Mouse (Mus musculus) adipocyte (in vitro differentiated cells): Measurements from ENCODE around the gene Icosl.
"Not testable (repeated sequence)": the region's sequence is repeated elsewhere in the genome, so short reads cannot be mapped to it uniquely, and the experiment has no call there.

Experiments
- DNase-seq: peaks from one replicate; pipeline ENCODE4 v3.0.0-alpha.2; 2016; ENCODE audit warnings: low spot score

Icosl gene

DNA sequence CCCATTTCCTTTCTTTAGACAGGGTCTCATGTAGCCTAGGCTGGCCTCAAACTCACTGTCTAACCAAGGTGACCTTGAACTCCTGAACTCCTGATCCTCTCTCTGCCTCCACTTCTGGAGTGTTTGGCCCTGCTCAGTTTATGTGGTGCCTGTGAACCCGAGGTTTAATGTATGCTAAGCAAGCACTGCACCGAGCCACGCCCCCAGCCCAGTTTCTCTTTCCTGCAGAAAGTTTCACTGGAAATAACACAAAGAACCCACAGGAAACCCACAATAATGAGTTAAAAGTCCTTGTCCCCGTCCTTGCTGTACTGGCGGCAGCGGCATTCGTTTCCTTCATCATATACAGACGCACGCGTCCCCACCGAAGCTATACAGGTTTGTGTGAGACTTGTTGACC is 5.9 kb downstream of the Icosl start:
- no peak for DNase-seq

- DNase-seq = no peak
Measured at GRCm38 (mm10) chr10:78077862-78078261, 8.8 kb downstream of the Icosl start.

DNA sequence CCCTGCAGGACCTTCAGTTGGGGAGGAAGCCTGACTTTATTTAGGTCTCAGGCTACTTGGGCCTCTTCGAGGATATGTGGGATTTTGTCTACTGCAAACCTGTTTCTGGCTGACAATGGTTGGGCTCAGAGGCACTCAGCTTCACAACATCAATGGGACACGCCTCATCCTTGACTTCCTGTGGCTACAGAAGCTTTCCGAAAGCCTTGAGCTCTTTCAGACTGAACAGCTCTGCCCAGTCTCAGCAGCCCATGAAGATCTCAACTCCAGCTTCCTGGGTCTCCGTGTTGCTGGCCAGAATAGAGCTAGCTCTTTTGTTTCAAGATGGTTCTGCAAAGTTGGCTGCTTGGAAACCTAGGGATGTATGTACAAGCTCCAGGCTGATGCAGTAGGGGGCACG is 9.2 kb downstream of the Icosl start:
- no peak for DNase-seq

DNA sequence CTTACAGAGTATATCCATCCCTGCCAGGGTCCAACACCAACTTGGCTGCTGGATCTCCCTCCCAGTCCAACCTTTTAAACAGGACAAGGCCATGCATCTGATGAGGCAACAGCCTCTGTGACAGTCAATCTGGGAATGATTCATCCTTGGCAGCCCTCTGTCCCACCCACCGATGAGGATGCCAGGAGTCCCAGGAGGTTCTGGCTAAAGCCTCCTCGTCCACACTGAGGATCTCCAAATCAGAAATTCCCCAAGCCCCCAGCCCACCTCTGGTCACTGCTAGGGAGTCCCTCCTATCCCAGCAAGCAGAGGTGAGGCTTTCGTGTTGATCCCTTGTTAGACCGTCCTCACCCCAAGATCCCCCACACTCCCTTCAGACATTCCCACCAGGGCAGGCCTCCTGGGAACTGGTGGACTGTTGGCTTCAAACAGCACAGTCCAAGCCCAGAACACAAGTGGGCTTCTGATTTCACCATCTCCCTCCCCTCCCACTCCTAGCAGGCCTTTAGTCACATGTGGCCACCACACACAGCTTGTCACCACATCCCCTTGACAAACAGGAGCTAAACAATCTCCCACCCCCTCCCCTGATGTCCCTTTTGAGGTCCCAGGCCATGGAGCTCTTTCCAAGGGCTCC is 11.0 kb downstream of the Icosl start:
- no peak for DNase-seq

DNA sequence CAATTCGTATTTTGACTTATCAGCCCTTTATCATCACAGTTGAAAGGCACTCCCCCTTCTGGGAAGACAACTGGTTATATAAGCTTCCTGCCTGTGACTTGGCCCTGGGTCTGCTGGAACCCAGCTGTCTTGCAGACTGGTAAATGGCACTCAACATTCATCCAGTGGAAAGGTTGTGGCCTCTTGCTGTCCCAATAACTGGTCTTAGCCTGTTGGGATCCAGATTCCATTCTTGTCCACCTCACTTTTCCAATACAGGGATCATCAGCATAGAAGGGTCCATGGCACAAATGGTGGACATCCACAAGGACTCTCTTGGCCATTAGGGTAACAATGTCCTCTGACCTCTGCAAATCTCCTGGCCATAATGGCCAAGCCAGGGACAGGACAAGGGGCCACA is 15.0 kb downstream of the Icosl start:
- no peak for DNase-seq

DNA sequence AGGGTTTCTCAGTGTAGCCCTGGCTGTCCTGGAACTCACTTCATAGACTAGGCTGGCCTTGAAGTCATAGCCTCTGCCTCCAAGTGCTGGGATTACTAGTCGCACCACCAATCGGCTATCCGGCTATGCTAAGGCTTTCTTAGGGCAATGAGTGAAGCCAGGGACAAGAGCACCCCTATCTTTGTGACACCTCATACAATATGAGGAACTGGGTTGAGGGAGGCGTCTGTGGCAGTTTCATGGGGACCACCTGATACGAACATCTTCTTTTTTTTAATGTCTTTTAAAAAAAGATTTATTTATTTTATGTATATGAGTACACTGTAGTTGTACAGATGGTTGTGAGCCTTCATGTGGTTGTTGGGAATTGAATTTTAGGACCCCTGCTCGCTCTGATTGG is 16.6 kb downstream of the Icosl start:
- no peak for DNase-seq

GRCm38 (mm10) chr10:78086444-78087061 is 17.5 kb downstream of the Icosl start:
- DNase-seq = no peak

- no peak for DNase-seq
Measured at GRCm38 (mm10) chr10:78087101-78087511, 18.0 kb downstream of the Icosl start.

DNA sequence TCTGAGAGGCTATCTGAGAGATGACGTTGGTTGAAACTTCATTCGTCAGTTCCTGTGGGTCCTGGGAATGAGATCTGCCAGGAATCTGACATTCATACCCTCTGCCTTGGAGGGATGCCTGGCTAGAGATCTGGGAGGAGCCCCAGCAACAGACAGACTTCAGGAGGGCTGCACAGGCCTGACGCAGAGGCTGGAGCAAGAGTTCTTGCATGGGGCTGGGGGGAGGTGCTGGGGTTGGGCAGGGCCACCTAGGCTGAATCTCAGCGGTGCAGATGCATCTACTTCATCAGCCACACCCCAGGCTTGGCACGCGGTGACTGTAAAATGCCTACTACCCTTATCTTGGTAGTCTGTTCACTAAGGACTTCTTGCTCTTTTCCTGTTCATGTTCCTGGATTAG is 21.1 kb downstream of the Icosl start:
- DNase-seq = no peak

DNA sequence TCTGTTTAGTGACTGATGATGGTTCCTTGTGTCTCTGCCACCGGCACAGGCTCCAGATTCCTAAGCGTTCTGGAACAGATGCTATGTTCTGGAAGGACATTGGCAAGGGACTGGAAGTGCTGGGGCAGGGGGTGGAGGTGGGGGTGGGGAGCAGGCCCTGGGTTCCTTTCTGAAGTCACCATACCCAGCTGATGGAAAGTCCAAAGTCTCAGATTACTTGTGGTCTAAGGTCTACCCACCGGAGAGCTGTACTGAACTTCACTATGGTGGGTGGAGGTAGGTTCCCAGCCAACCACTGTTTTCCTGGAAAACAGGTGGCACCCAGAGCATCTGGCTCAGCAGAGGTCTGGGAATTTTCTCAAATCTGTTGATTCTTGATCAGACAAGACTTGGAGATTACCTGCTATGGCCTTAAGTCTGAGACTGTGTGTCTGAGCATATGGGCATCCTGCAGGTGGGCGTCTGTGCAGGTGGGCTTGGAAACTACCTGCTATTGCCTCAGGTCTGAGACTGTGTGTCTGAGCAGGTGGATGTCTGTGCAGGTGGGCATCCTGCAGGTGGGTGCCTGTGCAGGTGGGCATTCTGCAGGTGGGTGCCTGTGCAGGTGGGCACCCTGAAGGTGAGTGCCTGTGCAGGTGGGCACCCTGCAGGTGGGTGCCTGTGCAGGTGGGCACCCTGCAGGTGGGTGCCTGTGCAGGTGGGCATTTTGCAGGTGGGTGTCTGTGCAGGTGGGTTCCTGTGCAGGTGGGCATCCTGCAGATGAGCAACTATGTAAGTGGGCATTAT is 21.8 kb downstream of the Icosl start:
- DNase-seq = no peak

GRCm38 (mm10) chr10:78091865-78092724 is 23.0 kb downstream of the Icosl start:
- DNase-seq = peak; percentile 13

DNA sequence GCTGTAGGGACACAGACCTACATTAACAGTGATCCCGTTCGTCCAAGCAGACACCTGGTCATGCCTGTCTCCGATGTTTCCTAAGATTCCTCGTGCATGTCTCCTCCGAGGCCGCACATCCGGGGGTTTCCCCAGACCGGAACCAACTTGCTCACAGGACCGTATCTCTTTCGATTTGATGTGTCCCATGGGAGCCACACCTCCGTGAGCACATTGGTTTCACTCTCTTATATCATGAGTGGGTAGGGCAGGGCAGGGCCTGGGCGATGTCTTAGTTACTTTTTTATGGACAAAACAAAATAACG is 23.6 kb downstream of the Icosl start:
- no peak for DNase-seq

GRCm38 (mm10) chr10:78095221-78095620 is 26.1 kb downstream of the Icosl start:
- DNase-seq = no peak

GRCm38 (mm10) chr10:78095954-78096931 is 27.1 kb downstream of the Icosl start:
- DNase-seq = peak; percentile 25

- DNase-seq = not testable (repeated sequence)
Measured at GRCm38 (mm10) chr10:78099860-78100259, 30.8 kb downstream of the Icosl start.

GRCm38 (mm10) chr10:78100989-78101780 is 32.1 kb downstream of the Icosl start:
- no peak for DNase-seq

- no peak for DNase-seq
Measured at GRCm38 (mm10) chr10:78104555-78105490, 35.7 kb downstream of the Icosl start.

GRCm38 (mm10) chr10:78105548-78105947 is 36.4 kb downstream of the Icosl start:
- no peak for DNase-seq

GRCm38 (mm10) chr10:78114521-78115092 is 45.5 kb downstream of the Icosl start:
- DNase-seq = no peak
